Mouse (Mus musculus) liver, postnatal 0 days (tissue): ENCODE results near the gene Psmc3ip. TPM values are rescaled to one million over a fixed set of nuclear protein-coding genes. Genes with fewer than 3 reads are reported as not detected.
A peak's percentile ranks its signal among the peaks of the same experiment; 100 is the strongest.

Experiments
- ATAC-seq: fragments of 200-750 bp; cut with Nextera tagmentation; 2 replicates; pipeline ENCODE4 v1.8.0; 2017; ENCODE audit warnings: mild to moderate bottlenecking, moderate library complexity
- DNase-seq: peaks from one replicate; pipeline ENCODE4 v3.0.0-alpha.2; 2016
- H3K27ac ChIP-seq: fragments of 300-500 bp; sonication (generic); 2 replicates; pipeline ENCODE4 v1.5.1; 2014; ENCODE audit warnings: antibody characterized with exemption, moderate library complexity, mild to moderate bottlenecking, low read depth
- H3K27me3 ChIP-seq: fragments of 300-500 bp; sonication (generic); 2 replicates; pipeline ENCODE4 v1.6.1; 2014; ENCODE audit warnings: low read length, control low read depth, mixed read lengths; ENCODE audit not compliant: insufficient read depth
- H3K36me3 ChIP-seq: fragments of 300-500 bp; sonication (generic); replicated peaks from 2 replicates; pipeline ENCODE4 v1.6.1; 2014; ENCODE audit warnings: mild to moderate bottlenecking, control low read depth, low read length, moderate library complexity, mixed read lengths; ENCODE audit not compliant: insufficient read depth
- H3K4me1 ChIP-seq: fragments of 300-500 bp; sonication (generic); 2 replicates; pipeline ENCODE4 v1.6.1; 2014; ENCODE audit warnings: antibody characterized with exemption, mild to moderate bottlenecking, control low read depth; ENCODE audit not compliant: insufficient read depth
- H3K4me2 ChIP-seq: fragments of 300-500 bp; sonication (generic); 2 replicates; pipeline ENCODE4 v1.6.1; 2014; ENCODE audit warnings: low read depth, mild to moderate bottlenecking, low read length, moderate library complexity, mixed read lengths
- H3K4me3 ChIP-seq: fragments of 300-500 bp; sonication (generic); 2 replicates; pipeline ENCODE4 v1.5.1; 2014; ENCODE audit warnings: low read depth, low read length
- H3K9ac ChIP-seq: fragments of 300-500 bp; sonication (generic); replicated peaks from 2 replicates; pipeline ENCODE4 v1.6.1; 2014; ENCODE audit warnings: mild to moderate bottlenecking, moderate library complexity
- H3K9me3 ChIP-seq: fragments of 300-500 bp; sonication (generic); 2 replicates; pipeline ENCODE4 v1.6.1; 2016; ENCODE audit warnings: mild to moderate bottlenecking, control low read depth, low read length, mixed read lengths
- CTCF ChIP-seq: sonication (generic); IDR thresholded peaks from 2 replicates; pipeline ENCODE4 v1.5.1; 2016; ENCODE audit warnings: antibody characterized with exemption, low read depth
- EP300 ChIP-seq: IDR thresholded peaks from 2 replicates; pipeline ENCODE4 v1.6.1; 2016; ENCODE audit warnings: antibody characterized with exemption, low read depth, mild to moderate bottlenecking
- WGBS: fragments of 180-500 bp; shearing (Covaris S2); extraction: QIAGEN DNeasy Blood & Tissue Kit; methylation state at CpG from one replicate; pipeline ENCODE4 v1.1.7; 2014; ENCODE audit not compliant: insufficient replicate concordance; 5-methylcytosine and 5-hydroxymethylcytosine counted together
- polyA plus RNA-seq: library from polyadenylated mRNA; unstranded; fragments of >200 nt; fragmentation: Nextera tagmentation; extraction: Ambion mirVana; gene quantifications from 2 replicates; pipeline ENCODE4 v1.2.1, GENCODE M21; 2015

The Psmc3ip gene
- polyA plus RNA-seq, 1 experiment from 2014 or later: 8.1 TPM

DNA sequence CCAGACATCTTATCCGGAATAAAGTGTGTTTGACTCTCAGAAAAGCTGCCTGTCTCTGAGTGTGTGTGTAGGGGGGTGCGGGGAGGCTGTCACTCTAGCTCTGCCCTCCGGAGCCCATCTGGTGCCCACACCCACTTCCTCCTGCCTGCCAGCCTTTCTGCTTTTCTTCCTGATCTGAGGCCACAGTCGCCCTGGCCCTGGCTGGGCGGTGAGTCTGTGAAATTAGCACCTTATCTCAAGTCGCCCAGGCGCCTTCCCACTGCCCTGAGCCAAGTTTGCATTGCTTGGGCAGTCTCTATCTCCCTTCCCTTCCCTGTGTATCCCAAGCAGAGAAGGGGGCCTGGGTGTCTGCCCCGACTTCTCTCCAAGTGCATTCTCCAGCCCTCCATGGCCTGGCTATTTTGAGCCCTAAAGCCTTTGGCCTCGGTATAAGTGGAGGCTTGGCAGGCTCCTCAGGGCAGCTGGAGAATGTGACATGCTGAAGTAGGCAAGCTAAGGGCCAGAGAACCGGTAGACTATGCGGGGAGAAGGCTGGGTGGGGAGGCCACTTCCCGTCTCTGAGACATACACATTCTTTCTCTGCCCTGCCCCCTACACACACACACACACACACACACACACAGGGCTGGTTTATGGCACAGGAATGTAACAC is 31.4 kb downstream of the Psmc3ip start:
- Histone ChIP-seq H3K9me3 (no peaks in the 10 kb centered on the region), H3K4me1 (peaks cover 50% of the 10 kb centered on the region), H3K36me3 (peaks cover 16% of the 10 kb centered on the region), H3K27me3 (no peaks in the 10 kb centered on the region), H3K27ac (peak overlapping the region; percentile 98), H3K9ac (peak overlapping the region; percentile 58), H3K4me3 (peak overlapping the region; percentile 1; the same call in 1 of the 2 replicates), H3K4me2 (peak overlapping the region; percentile 58)
- peak; percentile 93 for TF ChIP-seq EP300
- TF ChIP-seq CTCF: no peak
- peak; percentile 87 for DNase-seq
- peak; percentile 93 for ATAC-seq
- 3% methylated on average over 12 of the region's 12 CpGs for WGBS

DNA sequence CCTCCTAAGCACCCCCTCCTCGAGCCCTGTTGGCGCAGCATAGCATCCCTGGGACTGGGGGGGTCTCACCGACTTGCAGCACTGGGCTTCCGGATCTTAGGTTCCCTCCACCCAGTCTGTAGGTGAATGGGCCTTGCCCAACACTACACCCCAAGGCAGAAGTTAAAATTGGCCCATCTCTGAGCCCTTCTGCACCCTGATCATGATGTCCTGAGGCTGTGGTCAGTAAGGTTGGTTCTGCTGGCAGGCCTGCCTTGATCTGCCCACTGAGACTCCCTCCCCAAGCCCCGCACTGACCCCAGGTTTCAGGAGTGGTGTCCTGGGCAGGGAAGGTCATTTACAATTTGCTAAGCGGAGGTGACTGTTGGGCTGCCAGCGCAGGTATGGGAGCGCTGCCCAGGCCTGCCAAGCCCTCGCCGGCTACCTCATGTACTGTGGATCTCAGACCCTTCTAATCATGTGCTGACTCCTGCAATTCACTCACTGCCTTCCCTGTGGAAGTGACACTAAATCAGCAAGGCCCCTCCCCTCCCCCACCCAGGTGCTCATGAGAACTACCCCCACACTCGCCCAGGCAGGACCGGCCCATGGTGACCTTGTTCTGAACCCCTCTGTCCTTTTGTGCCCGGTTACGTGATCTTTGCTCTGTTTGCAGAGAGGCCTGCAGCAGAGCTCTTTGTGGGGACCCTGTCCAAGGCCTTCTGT is 32.1 kb downstream of the Psmc3ip start:
- Histone ChIP-seq H3K36me3 (peaks cover 22% of the 10 kb centered on the region), H3K4me3 (0 out of 2 replicates have a peak overlapping the region, but pooled peaks have one; percentile 1), H3K4me1 (peaks cover 50% of the 10 kb centered on the region), H3K27me3 (no peaks in the 10 kb centered on the region), H3K27ac (peak overlapping the region; percentile 98), H3K9ac (peak overlapping the region; percentile 58), H3K4me2 (peak overlapping the region; percentile 58), H3K9me3 (no peaks in the 10 kb centered on the region)
- TF ChIP-seq EP300 (no peak), CTCF (no peak)
- ATAC-seq: no peak
- peak; percentile 72 for DNase-seq
- WGBS: 53% methylated on average over 14 of the region's 14 CpGs

DNA sequence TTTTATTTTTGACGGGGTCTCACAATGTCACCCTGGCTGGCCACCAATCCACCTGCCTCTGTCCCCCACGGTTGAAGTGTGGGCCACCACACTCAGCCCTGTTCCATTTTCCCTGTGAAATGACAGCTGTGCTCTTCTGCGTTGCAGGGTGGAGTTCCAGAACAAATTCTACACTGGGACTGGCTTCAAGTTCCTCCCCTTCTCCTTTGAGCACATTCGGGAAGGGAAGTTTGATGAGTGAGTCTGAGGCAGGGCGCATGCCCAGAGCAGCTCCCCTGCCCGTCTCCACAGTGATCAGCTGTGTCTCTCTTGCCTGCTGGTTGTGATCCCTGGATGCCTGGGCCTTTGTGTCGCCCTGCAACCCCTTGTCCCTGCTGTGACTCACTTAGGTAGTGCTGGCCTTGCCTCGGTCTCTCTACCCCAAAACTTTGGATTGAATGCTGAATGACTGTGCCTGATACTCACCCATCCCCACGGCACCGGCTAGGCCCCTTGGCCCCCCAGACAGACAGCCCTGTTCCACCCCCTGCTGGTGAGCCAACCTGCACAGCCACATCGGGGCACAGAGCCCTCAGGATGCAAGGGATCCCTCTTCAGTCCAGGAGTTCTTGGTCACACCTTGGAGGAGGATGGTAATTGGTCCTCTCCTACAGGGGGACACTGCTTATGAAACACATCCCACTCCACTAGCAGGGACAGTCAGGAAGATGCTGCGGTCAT is 32.9 kb downstream of the Psmc3ip start:
- Histone ChIP-seq H3K9me3 (no peaks in the 10 kb centered on the region), H3K4me3 (no peak overlapping the region), H3K27ac (peak overlapping the region; percentile 98), H3K36me3 (peaks cover 27% of the 10 kb centered on the region), H3K27me3 (no peaks in the 10 kb centered on the region), H3K4me1 (peaks cover 50% of the 10 kb centered on the region), H3K9ac (peak overlapping the region; percentile 58; the same call in 1 of the 2 replicates), H3K4me2 (no peak overlapping the region)
- no peak for ATAC-seq
- DNase-seq: no peak
- WGBS: 72% methylated on average over 12 of the region's 12 CpGs
- TF ChIP-seq EP300 (no peak), CTCF (peak; percentile 27; the same call in 1 of the 2 replicates)

DNA sequence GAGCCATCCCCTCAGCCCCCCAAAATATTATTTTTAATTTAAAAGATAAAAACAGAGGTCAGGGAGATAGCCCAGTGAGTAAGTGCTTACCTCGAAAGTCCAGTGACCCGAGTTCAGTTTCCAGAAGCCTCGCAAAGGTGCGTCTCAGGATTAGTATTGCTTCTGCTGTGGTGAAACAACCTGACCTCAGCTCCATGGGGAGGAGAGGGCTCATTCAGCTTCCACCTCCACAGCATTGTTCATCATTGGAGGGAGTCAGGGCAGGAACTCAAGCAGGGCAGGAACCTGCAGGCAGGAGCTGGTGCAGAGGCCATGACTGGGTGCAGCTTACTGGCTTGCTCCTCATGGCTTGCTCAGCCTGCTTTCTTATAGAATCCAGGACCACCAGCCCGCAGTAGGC is 34.2 kb downstream of the Psmc3ip start:
- Histone ChIP-seq H3K27me3 (no peaks in the 10 kb centered on the region), H3K36me3 (peaks cover 40% of the 10 kb centered on the region), H3K9ac (no peak overlapping the region), H3K9me3 (no peaks in the 10 kb centered on the region), H3K4me2 (no peak overlapping the region), H3K4me1 (peaks cover 44% of the 10 kb centered on the region), H3K4me3 (no peak overlapping the region), H3K27ac (no peak overlapping the region)
- DNase-seq (no peak), ATAC-seq (no peak)
- no peak for TF ChIP-seq EP300
- no peak for TF ChIP-seq CTCF
- WGBS: 86% methylated on average over 5 of the region's 5 CpGs

DNA sequence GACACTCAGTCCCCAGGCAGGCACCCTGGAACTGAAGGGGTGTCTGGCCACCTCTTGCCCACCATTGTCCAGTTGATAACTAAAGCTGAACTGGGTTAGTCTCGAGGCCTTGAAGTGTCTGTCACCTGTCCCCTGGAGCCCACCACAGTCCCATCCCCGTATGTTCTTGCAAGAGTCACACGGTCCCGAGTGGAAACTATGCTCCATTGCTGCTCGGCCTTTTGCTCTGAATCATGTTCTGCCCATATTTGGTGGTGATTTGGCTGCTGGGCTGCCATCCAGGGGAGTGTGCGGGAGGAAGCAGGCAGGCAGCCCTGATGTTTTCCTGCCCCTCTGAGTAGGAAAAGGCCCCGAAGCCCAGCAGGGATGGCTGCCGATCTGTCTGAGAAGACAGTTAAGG is 35.1 kb downstream of the Psmc3ip start:
- ATAC-seq: no peak
- TF ChIP-seq EP300 (no peak), CTCF (no peak)
- no peak overlapping the region for H3K4me2 ChIP-seq
- peaks cover 36% of the 10 kb centered on the region for H3K4me1 ChIP-seq
- peaks cover 46% of the 10 kb centered on the region for H3K36me3 ChIP-seq
- H3K9ac ChIP-seq: no peak overlapping the region
- H3K4me3 ChIP-seq: no peak overlapping the region
- no peaks in the 10 kb centered on the region for H3K27me3 ChIP-seq
- no peak for DNase-seq
- H3K9me3 ChIP-seq: no peaks in the 10 kb centered on the region
- WGBS: 66% methylated on average over 8 of the region's 8 CpGs
- H3K27ac ChIP-seq: peak overlapping the region; percentile 35; the same call in 1 of the 2 replicates

DNA sequence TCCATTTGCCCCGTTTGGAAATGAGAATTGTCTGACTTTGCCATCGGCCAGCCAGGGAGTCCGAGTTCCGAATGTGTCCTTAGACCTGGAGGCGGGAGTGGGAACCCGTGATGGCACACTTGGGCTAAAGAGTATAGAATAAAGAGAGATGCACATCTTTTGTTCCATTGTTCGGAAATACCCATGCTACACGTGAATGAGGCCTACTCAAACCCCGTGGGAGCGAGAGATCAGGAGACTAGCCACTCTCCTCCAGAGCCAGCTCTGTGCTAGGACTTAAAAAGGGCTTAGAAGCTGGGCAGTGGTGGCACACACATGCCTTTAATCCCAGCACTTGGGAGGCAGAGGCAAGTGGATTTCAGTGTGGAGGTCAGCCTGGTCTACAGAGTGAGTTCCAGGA is 35.8 kb downstream of the Psmc3ip start:
- 89% methylated on average over 10 of the region's 10 CpGs for WGBS
- Histone ChIP-seq H3K4me1 (peaks cover 29% of the 10 kb centered on the region), H3K27ac (0 out of 2 replicates have a peak overlapping the region, but pooled peaks have one; percentile 35)

More for the DNA sequence above, 35.8 kb downstream of the Psmc3ip start:
- Histone ChIP-seq H3K9me3 (no peaks in the 10 kb centered on the region), H3K9ac (no peak overlapping the region), H3K27me3 (no peaks in the 10 kb centered on the region), H3K36me3 (peaks cover 46% of the 10 kb centered on the region), H3K4me2 (no peak overlapping the region), H3K4me3 (no peak overlapping the region)
- DNase-seq: no peak
- TF ChIP-seq CTCF: no peak
- no peak for TF ChIP-seq EP300
- ATAC-seq: no peak
